Mouse (Mus musculus) CH12.LX (cell line): ENCODE measurements around the gene Ralgps2. TPM values are rescaled to one million over a fixed set of nuclear protein-coding genes. Genes with fewer than 3 reads are reported as not detected.

Experiments
- DNase-seq: peaks from one replicate; pipeline ENCODE4 v3.0.0-alpha.2; 2013; ENCODE audit errors: extremely low read depth
- H3K27ac ChIP-seq: 2 replicates; pipeline ENCODE4 v1.5.1; 2012; ENCODE audit warnings: low read depth, mild to moderate bottlenecking, control low read depth, moderate library complexity; ENCODE audit not compliant: insufficient read depth
- H3K27me3 ChIP-seq: replicated peaks from 2 replicates; pipeline ENCODE3; 2012; ENCODE audit warnings: inconsistent platforms
- H3K36me3 ChIP-seq, 2 experiments: replicated peaks in 1 of 2; 2 replicates each; pipeline versions ENCODE3 to v1.6.1; 2012; ENCODE audit warnings: inconsistent platforms in 1 of 2, low read length in 1 of 2, mild to moderate bottlenecking in 1 of 2, mixed read lengths in 1 of 2, moderate library complexity in 1 of 2; ENCODE audit not compliant: control insufficient read depth in 1 of 2, insufficient read depth in 1 of 2
- H3K4me1 ChIP-seq, 2 experiments: 2 replicates each; pipeline ENCODE4 v1.6.1; 2012; ENCODE audit warnings: inconsistent platforms in 1 of 2, moderate library complexity in 1 of 2; ENCODE audit not compliant: insufficient read depth in 2 of 2, control insufficient read depth in 1 of 2
- H3K4me2 ChIP-seq: 2 replicates; pipeline ENCODE4 v1.6.1; 2012; ENCODE audit warnings: low read depth, mild to moderate bottlenecking, control low read depth; ENCODE audit not compliant: poor library complexity, insufficient read depth, severe bottlenecking
- H3K4me3 ChIP-seq, 3 experiments: fragments of 150-350 bp in 1 of 3; sonication (generic) in 1 of 3; replicated peaks in 1 of 3; 2 replicates each; pipeline versions ENCODE3 to v1.5.1; 2011 to 2012; ENCODE audit warnings: low read depth in 2 of 3, low read length in 2 of 3, mild to moderate bottlenecking in 2 of 3, moderate library complexity in 2 of 3, control low read depth in 1 of 3, improper control_type of control experiment in 1 of 3, inconsistent platforms in 1 of 3, mixed read lengths in 1 of 3; ENCODE audit not compliant: poor library complexity in 1 of 3
- H3K79me2 ChIP-seq: replicated peaks from 2 replicates; pipeline ENCODE4 v1.6.1; 2012; ENCODE audit warnings: mild to moderate bottlenecking, moderate library complexity; ENCODE audit not compliant: control insufficient read depth, poor library complexity, insufficient read depth, severe bottlenecking; ENCODE audit errors: extremely low read depth
- H3K9ac ChIP-seq: 2 replicates; pipeline ENCODE4 v1.6.1; 2012; ENCODE audit warnings: low read depth, mild to moderate bottlenecking, control low read depth, moderate library complexity; ENCODE audit not compliant: insufficient read depth
- H3K9me3 ChIP-seq: replicated peaks from 2 replicates; pipeline ENCODE3; 2012; ENCODE audit warnings: low read length, inconsistent platforms, mixed read lengths
- E2F4 ChIP-seq: IDR thresholded peaks from 2 replicates; pipeline ENCODE4 v1.6.1; 2011; ENCODE audit warnings: low read depth, low read length, improper control_type of control experiment; ENCODE audit not compliant: insufficient replicate concordance
- ELF1 ChIP-seq: IDR thresholded peaks from 2 replicates; pipeline ENCODE4 v1.6.1; 2014; ENCODE audit warnings: low read depth, mild to moderate bottlenecking, inconsistent platforms, low read length, improper control_type of control experiment
- EP300 ChIP-seq: IDR thresholded peaks from 2 replicates; pipeline ENCODE4 v1.6.1; 2011; ENCODE audit warnings: low read length, improper control_type of control experiment
- ETS1 ChIP-seq: conservative IDR thresholded peaks from 2 replicates; pipeline ENCODE4 v1.6.1; 2012; ENCODE audit warnings: low read depth, mild to moderate bottlenecking, inconsistent platforms, low read length, improper control_type of control experiment, moderate library complexity
- JUN ChIP-seq: IDR thresholded peaks from 2 replicates; pipeline ENCODE4 v1.6.1; 2011; ENCODE audit warnings: low read depth, mild to moderate bottlenecking, low read length, improper control_type of control experiment, moderate library complexity; ENCODE audit not compliant: insufficient read depth
- KAT2A ChIP-seq: IDR thresholded peaks from 2 replicates; pipeline ENCODE4 v1.6.1; 2012; ENCODE audit warnings: low read length, improper control_type of control experiment, inconsistent platforms; ENCODE audit not compliant: insufficient replicate concordance
- MAFK ChIP-seq: IDR thresholded peaks from 2 replicates; pipeline ENCODE4 v1.6.1; 2011; ENCODE audit warnings: low read length, improper control_type of control experiment; ENCODE audit not compliant: insufficient replicate concordance
- MAX ChIP-seq: IDR thresholded peaks from 2 replicates; pipeline ENCODE4 v1.6.1; 2011; ENCODE audit warnings: low read length, improper control_type of control experiment
- MAZ ChIP-seq: IDR thresholded peaks from 2 replicates; pipeline ENCODE4 v1.6.1; 2012; ENCODE audit warnings: low read depth, mild to moderate bottlenecking, inconsistent platforms, low read length, improper control_type of control experiment, moderate library complexity
- MEF2A ChIP-seq: IDR thresholded peaks from 2 replicates; pipeline ENCODE4 v1.6.1; 2014; ENCODE audit warnings: low read depth, mild to moderate bottlenecking, inconsistent platforms, low read length, improper control_type of control experiment, borderline replicate concordance
- MXI1 ChIP-seq: IDR thresholded peaks from 2 replicates; pipeline ENCODE4 v1.6.1; 2011; ENCODE audit warnings: mild to moderate bottlenecking, low read depth, low read length, improper control_type of control experiment
- NRF1 ChIP-seq: IDR thresholded peaks from 2 replicates; pipeline ENCODE4 v1.6.1; 2014; ENCODE audit warnings: low read depth, mild to moderate bottlenecking, inconsistent platforms, low read length, improper control_type of control experiment, moderate library complexity
- PAX5 ChIP-seq: IDR thresholded peaks from 2 replicates; pipeline ENCODE4 v1.6.1; 2012; ENCODE audit warnings: low read length, inconsistent platforms, mixed read lengths
- POLR2AphosphoS2 ChIP-seq: IDR thresholded peaks from 2 replicates; pipeline ENCODE4 v1.6.1; 2011; ENCODE audit warnings: low read depth, low read length, improper control_type of control experiment
- RAD21 ChIP-seq: IDR thresholded peaks from 2 replicates; pipeline ENCODE4 v1.6.1; 2011; ENCODE audit warnings: low read depth, mild to moderate bottlenecking, low read length, improper control_type of control experiment, moderate library complexity
- RCOR1 ChIP-seq: conservative IDR thresholded peaks from 2 replicates; pipeline ENCODE4 v1.6.1; 2012; ENCODE audit warnings: low read depth, mild to moderate bottlenecking, inconsistent platforms, low read length, improper control_type of control experiment
- SMC3 ChIP-seq: IDR thresholded peaks from 2 replicates; pipeline ENCODE4 v1.6.1; 2011; ENCODE audit warnings: low read depth, low read length, improper control_type of control experiment
- TBP ChIP-seq: conservative IDR thresholded peaks from 2 replicates; pipeline ENCODE4 v1.6.1; 2011; ENCODE audit warnings: low read depth, low read length, improper control_type of control experiment
- TCF12 ChIP-seq: IDR thresholded peaks from 2 replicates; pipeline ENCODE4 v1.6.1; 2014; ENCODE audit warnings: low read depth, mild to moderate bottlenecking, inconsistent platforms, low read length, improper control_type of control experiment
- UBTF ChIP-seq: IDR thresholded peaks from 2 replicates; pipeline ENCODE4 v1.6.1; 2012; ENCODE audit warnings: low read depth, mild to moderate bottlenecking, inconsistent platforms, low read length, improper control_type of control experiment, moderate library complexity
- USF1 ChIP-seq: IDR thresholded peaks from 2 replicates; pipeline ENCODE4 v1.6.1; 2014; ENCODE audit warnings: low read depth, mild to moderate bottlenecking, inconsistent platforms, low read length, improper control_type of control experiment
- USF2 ChIP-seq: conservative IDR thresholded peaks from 2 replicates; pipeline ENCODE4 v1.6.1; 2011; ENCODE audit warnings: low read depth, low read length, improper control_type of control experiment
- ZKSCAN1 ChIP-seq: IDR thresholded peaks from 2 replicates; pipeline ENCODE4 v1.6.1; 2012; ENCODE audit warnings: low read depth, inconsistent platforms, low read length, improper control_type of control experiment, borderline replicate concordance
- ZMIZ1 ChIP-seq: IDR thresholded peaks from 2 replicates; pipeline ENCODE4 v1.6.1; 2012; ENCODE audit warnings: low read depth, mild to moderate bottlenecking, inconsistent platforms, low read length, improper control_type of control experiment
- ZNF384 ChIP-seq: IDR thresholded peaks from 2 replicates; pipeline ENCODE4 v1.6.1; 2012; ENCODE audit warnings: low read depth, low read length, improper control_type of control experiment, inconsistent platforms
- dilution Hi-C: fragments of 300-500 bp; cut with MboI; formaldehyde crosslinking; loops from 2 replicates; pipeline ENCODE4 v1.14.3; 2020; ENCODE audit warnings: low sequenced_read_pairs; ENCODE audit not compliant: extremely low pct_unique_long_range_greater_than_20kb, extremely low pct_ligation_motif_present
- in situ Hi-C: fragments of 300-500 bp; cut with MboI; formaldehyde crosslinking; loops from 3 replicates; pipeline ENCODE4 v1.14.3; 2019; ENCODE audit warnings: low sequenced_read_pairs, low pct_ligation_motif_present, low pct_unique_long_range_greater_than_20kb, mixed read lengths
- polyA plus RNA-seq: library from polyadenylated mRNA; unstranded; fragments of >175 nt; gene quantifications from 2 replicates; pipeline ENCODE4 v1.2.1, GENCODE M21; 2012; ENCODE audit warnings: low read depth; ENCODE audit not compliant: insufficient read length
- total RNA-seq, 2 experiments: library from RNA; depleted of rRNA; stranded (reverse); fragments of 300-350 nt in 1 of 2; fragments of >200 nt in 1 of 2; gene quantifications; 2 replicates each; pipeline ENCODE4 v1.2.3; 2012 to 2014

Gene Ralgps2
- total and polyA plus RNA-seq, 3 experiments: 65.1 to 149 (median 133) TPM

GRCm38 (mm10) chr1:156786074-156786473, 153.4 kb downstream of the Ralgps2 start:
- Histone ChIP-seq H3K9ac (no peak overlapping the region), H3K27me3 (peaks cover 1% of the 10 kb centered on the region), H3K36me3 (no peaks in the 10 kb centered on the region), H3K79me2 (no peaks in the 10 kb centered on the region), H3K4me1 (no peaks in the 10 kb centered on the region), H3K4me3 (no peak overlapping the region), H3K27ac (no peak overlapping the region), H3K4me2 (no peak overlapping the region), H3K9me3 (no peaks in the 10 kb centered on the region)
- dilution Hi-C loops: no loop called here
- in situ Hi-C loops: no loop called here
- no peak for DNase-seq
- TF ChIP-seq TBP (no peak), MAFK (no peak), EP300 (no peak), E2F4 (no peak), RCOR1 (no peak), ZMIZ1 (no peak), KAT2A (no peak), RAD21 (no peak), ELF1 (no peak), UBTF (no peak), NRF1 (no peak), USF1 (no peak), TCF12 (no peak)

DNA sequence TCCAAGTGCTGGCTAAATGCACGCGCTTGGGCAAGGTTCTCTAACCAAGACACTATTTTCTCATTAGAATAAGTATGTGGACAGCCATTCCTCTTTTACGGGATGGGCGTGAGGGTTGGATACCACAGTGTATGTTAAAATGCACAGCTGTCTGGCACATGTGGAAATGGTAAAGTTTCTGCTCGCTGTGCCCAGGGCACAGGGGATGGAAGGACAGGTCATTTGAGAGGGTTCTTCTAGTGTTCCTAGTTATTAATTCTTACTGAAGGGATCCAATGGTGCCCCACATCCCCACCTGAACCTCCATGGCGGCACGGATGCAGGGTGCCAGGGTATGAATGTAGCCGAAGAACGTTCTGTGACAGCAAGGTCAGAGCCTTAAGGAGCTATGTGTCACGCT, 154.5 kb downstream of the Ralgps2 start:
- H3K9me3 ChIP-seq: no peaks in the 10 kb centered on the region
- H3K4me3 ChIP-seq: no peak overlapping the region
- H3K36me3 ChIP-seq: no peaks in the 10 kb centered on the region
- TF ChIP-seq USF2 (no peak), MEF2A (no peak), ZKSCAN1 (no peak), PAX5 (no peak), MAX (no peak), MAFK (no peak), NRF1 (no peak), ZNF384 (no peak), EP300 (no peak), ZMIZ1 (no peak), ETS1 (no peak), MAZ (no peak), POLR2AphosphoS2 (no peak), SMC3 (no peak), MXI1 (no peak), JUN (no peak), E2F4 (no peak)
- no peaks in the 10 kb centered on the region for H3K79me2 ChIP-seq
- H3K4me2 ChIP-seq: no peak overlapping the region
- dilution Hi-C loops (no loop called here), in situ Hi-C loops (no loop called here)
- H3K27ac ChIP-seq: no peak overlapping the region
- no peak overlapping the region for H3K9ac ChIP-seq
- peaks cover 1% of the 10 kb centered on the region for H3K27me3 ChIP-seq
- H3K4me1 ChIP-seq: no peaks in the 10 kb centered on the region
- DNase-seq: no peak
